Mouse (Mus musculus) embryonic facial prominence, embryonic 15.5 days (tissue): ENCODE measurements around the gene Ggps1. TPM values are rescaled to one million over a fixed set of nuclear protein-coding genes. Genes with fewer than 3 reads are reported as not detected.

Experiments
- ATAC-seq: fragments of 200-750 bp; cut with Nextera tagmentation; 2 replicates; pipeline ENCODE4 v1.8.0; 2017; ENCODE audit warnings: low read depth, moderate TSS enrichment; ENCODE audit not compliant: insufficient number of reproducible peaks, low FRiP score, low TSS enrichment
- H3K27ac ChIP-seq: fragments of 300-500 bp; sonication (generic); replicated peaks from 2 replicates; pipeline ENCODE4 v1.5.1; 2015; ENCODE audit warnings: mild to moderate bottlenecking, inconsistent platforms
- H3K27me3 ChIP-seq: fragments of 300-500 bp; sonication (generic); 2 replicates; pipeline ENCODE4 v1.6.1; 2015; ENCODE audit warnings: inconsistent platforms
- H3K36me3 ChIP-seq: fragments of 300-500 bp; sonication (generic); 2 replicates; pipeline ENCODE4 v1.6.1; 2015; ENCODE audit warnings: mild to moderate bottlenecking, inconsistent platforms
- H3K4me1 ChIP-seq: fragments of 300-500 bp; sonication (generic); 2 replicates; pipeline ENCODE4 v1.6.1; 2015; ENCODE audit warnings: inconsistent platforms
- H3K4me2 ChIP-seq: fragments of 300-500 bp; sonication (generic); replicated peaks from 2 replicates; pipeline ENCODE4 v1.6.1; 2015; ENCODE audit warnings: mild to moderate bottlenecking, inconsistent platforms
- H3K4me3 ChIP-seq: fragments of 300-500 bp; sonication (generic); replicated peaks from 2 replicates; pipeline ENCODE4 v1.5.1; 2015; ENCODE audit warnings: mild to moderate bottlenecking, inconsistent platforms
- H3K9ac ChIP-seq: fragments of 300-500 bp; sonication (generic); 2 replicates; pipeline ENCODE4 v1.6.1; 2015; ENCODE audit warnings: inconsistent platforms
- H3K9me3 ChIP-seq: fragments of 300-500 bp; sonication (generic); replicated peaks from 2 replicates; pipeline ENCODE4 v1.6.1; 2016; ENCODE audit warnings: inconsistent platforms
- WGBS: fragments of 180-500 bp; shearing (Covaris S2); methylation state at CpG from one replicate; pipeline ENCODE4 v1.1.7; 2015; 5-methylcytosine and 5-hydroxymethylcytosine counted together
- polyA plus RNA-seq: library from polyadenylated mRNA; unstranded; fragments of >200 nt; fragmentation: Nextera tagmentation; extraction: Ambion mirVana; gene quantifications from 2 replicates; pipeline ENCODE4 v1.2.1, GENCODE M21; 2015

Gene Ggps1
- polyA plus RNA-seq, 1 experiment from 2014 or later: 48.3 TPM

- Histone ChIP-seq H3K4me2 (peak overlapping the region; percentile 63), H3K4me3 (peak overlapping the region; percentile 85), H3K36me3 (no peaks in the 10 kb centered on the region), H3K4me1 (peaks cover 18% of the 10 kb centered on the region), H3K27me3 (no peaks in the 10 kb centered on the region), H3K9me3 (no peaks in the 10 kb centered on the region), H3K27ac (peak overlapping the region; percentile 98), H3K9ac (peak overlapping the region; percentile 96)
- no peak for ATAC-seq
- under 1% methylated on average over 65 of the region's 65 CpGs for WGBS
These were observed 1.2 kb upstream of the Ggps1 start for GRCm38 (mm10) chr13:14064341-14065027.

- peak; percentile 53 for ATAC-seq
- peaks cover 2% of the 10 kb centered on the region; the same call in 1 of the 2 replicates for H3K36me3 ChIP-seq
- peak overlapping the region; percentile 98 for H3K27ac ChIP-seq
- H3K4me3 ChIP-seq: peak overlapping the region; percentile 85
- peak overlapping the region; percentile 96 for H3K9ac ChIP-seq
- H3K9me3 ChIP-seq: no peaks in the 10 kb centered on the region
- peak overlapping the region; percentile 63 for H3K4me2 ChIP-seq
- H3K27me3 ChIP-seq: no peaks in the 10 kb centered on the region
- 0% methylated on average over 27 of the region's 31 CpGs for WGBS
- peaks cover 18% of the 10 kb centered on the region for H3K4me1 ChIP-seq
These were observed 619 bp upstream of the Ggps1 start for GRCm38 (mm10) chr13:14063942-14064271.

- H3K4me3 ChIP-seq: peak overlapping the region; percentile 85
- ATAC-seq: no peak
These were observed 877 bp downstream of the Ggps1 start for GRCm38 (mm10) chr13:14062209-14063012.

GRCm38 (mm10) chr13:14059582-14059981 is 3.7 kb downstream of the Ggps1 start:
- Histone ChIP-seq H3K4me3 (no peak overlapping the region), H3K4me1 (peaks cover 14% of the 10 kb centered on the region; the same call in 1 of the 2 replicates), H3K27me3 (no peaks in the 10 kb centered on the region), H3K36me3 (peaks cover 27% of the 10 kb centered on the region; the same call in 1 of the 2 replicates), H3K9ac (no peak overlapping the region), H3K4me2 (no peak overlapping the region), H3K9me3 (no peaks in the 10 kb centered on the region), H3K27ac (no peak overlapping the region)
- ATAC-seq: no peak

More at GRCm38 (mm10) chr13:14062209-14063012, 877 bp downstream of the Ggps1 start:
- H3K27me3 ChIP-seq: no peaks in the 10 kb centered on the region
- peaks cover 5% of the 10 kb centered on the region; the same call in 1 of the 2 replicates for H3K36me3 ChIP-seq
- peak overlapping the region; percentile 58 for H3K4me2 ChIP-seq
- peak overlapping the region; percentile 97 for H3K27ac ChIP-seq
- peaks cover 18% of the 10 kb centered on the region for H3K4me1 ChIP-seq
- 5% methylated on average over 11 of the region's 11 CpGs for WGBS
- no peaks in the 10 kb centered on the region for H3K9me3 ChIP-seq
- H3K9ac ChIP-seq: peak overlapping the region; percentile 79

- Histone ChIP-seq H3K4me1 (0 out of 2 replicates have a peak, but pooled peaks cover 5% of the 10 kb centered on the region), H3K4me3 (no peak overlapping the region), H3K27me3 (no peaks in the 10 kb centered on the region), H3K36me3 (peaks cover 54% of the 10 kb centered on the region), H3K4me2 (no peak overlapping the region), H3K27ac (no peak overlapping the region), H3K9ac (no peak overlapping the region), H3K9me3 (no peaks in the 10 kb centered on the region)
- no peak for ATAC-seq
- WGBS: 93% methylated on average over 3 of the region's 3 CpGs
These were observed 6.5 kb downstream of the Ggps1 start for GRCm38 (mm10) chr13:14056801-14057200.

GRCm38 (mm10) chr13:14049878-14050277 is 13.4 kb downstream of the Ggps1 start:
- Histone ChIP-seq H3K9me3 (no peaks in the 10 kb centered on the region), H3K4me2 (no peak overlapping the region), H3K4me3 (no peak overlapping the region), H3K4me1 (no peaks in the 10 kb centered on the region), H3K27me3 (no peaks in the 10 kb centered on the region), H3K9ac (no peak overlapping the region), H3K27ac (no peak overlapping the region), H3K36me3 (peaks cover 63% of the 10 kb centered on the region)
- ATAC-seq: no peak
- WGBS: 93% methylated on average over 1 of the region's 1 CpGs

- Histone ChIP-seq H3K4me2 (no peak overlapping the region), H3K9ac (no peak overlapping the region), H3K27me3 (no peaks in the 10 kb centered on the region), H3K4me1 (peaks cover 6% of the 10 kb centered on the region), H3K4me3 (no peak overlapping the region), H3K36me3 (peaks cover 23% of the 10 kb centered on the region), H3K27ac (no peak overlapping the region), H3K9me3 (no peaks in the 10 kb centered on the region)
- 68% methylated on average over 2 of the region's 2 CpGs for WGBS
- no peak for ATAC-seq
These were observed 18.8 kb downstream of the Ggps1 start for GRCm38 (mm10) chr13:14044521-14044920.

GRCm38 (mm10) chr13:14043851-14044250 is 19.4 kb downstream of the Ggps1 start:
- no peak overlapping the region for H3K27ac ChIP-seq
- no peak for ATAC-seq
- H3K4me2 ChIP-seq: no peak overlapping the region
- H3K9ac ChIP-seq: no peak overlapping the region
- no peaks in the 10 kb centered on the region for H3K27me3 ChIP-seq
- no peaks in the 10 kb centered on the region for H3K9me3 ChIP-seq
- H3K4me1 ChIP-seq: peaks cover 7% of the 10 kb centered on the region
- peaks cover 17% of the 10 kb centered on the region for H3K36me3 ChIP-seq
- H3K4me3 ChIP-seq: no peak overlapping the region

- no peaks in the 10 kb centered on the region for H3K9me3 ChIP-seq
- H3K4me3 ChIP-seq: peak overlapping the region; percentile 78
- WGBS: 29% methylated on average over 5 of the region's 5 CpGs
- peak overlapping the region; percentile 87 for H3K4me2 ChIP-seq
- H3K36me3 ChIP-seq: no peaks in the 10 kb centered on the region
- 0 out of 2 replicates have a peak overlapping the region, but pooled peaks have one; percentile 77 for H3K9ac ChIP-seq
- H3K4me1 ChIP-seq: peaks cover 13% of the 10 kb centered on the region
- H3K27me3 ChIP-seq: no peaks in the 10 kb centered on the region
- peak overlapping the region; percentile 96 for H3K27ac ChIP-seq
- no peak for ATAC-seq
These were observed 23.1 kb downstream of the Ggps1 start for GRCm38 (mm10) chr13:14040186-14040585.

GRCm38 (mm10) chr13:14039292-14039965 is 23.9 kb downstream of the Ggps1 start, which contains the start of gene Tbce:
TSS of gene Tbce (minus strand) at chr13:14039638.
- Histone ChIP-seq H3K4me2 (peak within 1 kb of the TSS; percentile 87), H3K4me1 (peaks cover 13% of the 10 kb centered on the region), H3K27ac (peak within 1 kb of the TSS; percentile 96), H3K27me3 (no peaks in the 10 kb centered on the region), H3K36me3 (no peaks in the 10 kb centered on the region), H3K4me3 (peak within 1 kb of the TSS; percentile 78), H3K9me3 (no peaks in the 10 kb centered on the region), H3K9ac (peak within 1 kb of the TSS; percentile 77)
- under 1% methylated on average over 35 of the region's 35 CpGs for WGBS
- peak; percentile 93 for ATAC-seq

GRCm38 (mm10) chr13:14038911-14039291 is 24.4 kb downstream of the Ggps1 start:
- Histone ChIP-seq H3K36me3 (no peaks in the 10 kb centered on the region), H3K4me3 (peak overlapping the region; percentile 78), H3K9me3 (no peaks in the 10 kb centered on the region), H3K4me1 (peaks cover 13% of the 10 kb centered on the region), H3K9ac (peak overlapping the region; percentile 77), H3K27ac (peak overlapping the region; percentile 96), H3K27me3 (no peaks in the 10 kb centered on the region), H3K4me2 (peak overlapping the region; percentile 87)
- WGBS: 0% methylated on average over 8 of the region's 8 CpGs
- ATAC-seq: peak; percentile 37
